Mouse (Mus musculus) liver, embryonic 16.5 days (tissue): ENCODE data around the gene Col4a2. TPM values are rescaled to one million over a fixed set of nuclear protein-coding genes. Genes with fewer than 3 reads are reported as not detected.

Experiments
- ATAC-seq: fragments of 200-750 bp; cut with Nextera tagmentation; 2 replicates; pipeline ENCODE4 v1.8.0; 2017; ENCODE audit warnings: low read depth, mild to moderate bottlenecking, moderate number of reproducible peaks, moderate library complexity
- H3K27ac ChIP-seq: fragments of 300-500 bp; sonication (generic); 2 replicates; pipeline ENCODE4 v1.5.1; 2014; ENCODE audit warnings: mild to moderate bottlenecking, low read length
- H3K27me3 ChIP-seq: fragments of 300-500 bp; sonication (generic); 2 replicates; pipeline ENCODE4 v1.6.1; 2014; ENCODE audit warnings: low read depth, low read length, mixed read lengths; ENCODE audit not compliant: control insufficient read depth, insufficient read depth
- H3K36me3 ChIP-seq: fragments of 300-500 bp; sonication (generic); 2 replicates; pipeline ENCODE4 v1.6.1; 2014; ENCODE audit warnings: mild to moderate bottlenecking; ENCODE audit not compliant: control insufficient read depth, insufficient read depth
- H3K4me1 ChIP-seq: fragments of 300-500 bp; sonication (generic); 2 replicates; pipeline ENCODE4 v1.6.1; 2014; ENCODE audit warnings: low read depth, low read length, mixed read lengths; ENCODE audit not compliant: control insufficient read depth
- H3K4me2 ChIP-seq: fragments of 300-500 bp; sonication (generic); 2 replicates; pipeline ENCODE4 v1.6.1; 2014; ENCODE audit warnings: low read depth, low read length, mixed read lengths
- H3K4me3 ChIP-seq: fragments of 300-500 bp; sonication (generic); 2 replicates; pipeline ENCODE4 v1.5.1; 2014; ENCODE audit warnings: low read depth, mild to moderate bottlenecking, low read length
- H3K9ac ChIP-seq: fragments of 300-500 bp; sonication (generic); 2 replicates; pipeline ENCODE4 v1.6.1; 2014; ENCODE audit warnings: low read depth, low read length
- H3K9me3 ChIP-seq: fragments of 300-500 bp; sonication (generic); replicated peaks from 2 replicates; pipeline ENCODE4 v1.6.1; 2016; ENCODE audit warnings: low read length; ENCODE audit not compliant: control insufficient read depth
- WGBS: fragments of 180-500 bp; shearing (Covaris S2); extraction: QIAGEN DNeasy Blood & Tissue Kit; methylation state at CpG from one replicate; pipeline ENCODE4 v1.1.7; 2014; ENCODE audit not compliant: insufficient replicate concordance; 5-methylcytosine and 5-hydroxymethylcytosine counted together
- polyA plus RNA-seq: library from polyadenylated mRNA; unstranded; fragments of >200 nt; fragmentation: Nextera tagmentation; extraction: Ambion mirVana; gene quantifications from 2 replicates; pipeline ENCODE4 v1.2.1, GENCODE M21; 2015

Col4a2 gene
- polyA plus RNA-seq, 1 experiment from 2014 or later, result 9.2 TPM

- Histone ChIP-seq H3K4me1 (no peaks in the 10 kb centered on the region; the same call in 1 of the 2 replicates), H3K9me3 (no peaks in the 10 kb centered on the region), H3K27me3 (no peaks in the 10 kb centered on the region), H3K4me3 (no peak overlapping the region), H3K9ac (no peak overlapping the region), H3K4me2 (no peak overlapping the region), H3K36me3 (no peaks in the 10 kb centered on the region), H3K27ac (no peak overlapping the region)
- WGBS, result 45% methylated on average over 4 of the region's 4 CpGs
- no peak for ATAC-seq
Observed at GRCm38 (mm10) chr8:11366741-11367140, 54.1 kb downstream of the Col4a2 start.

DNA sequence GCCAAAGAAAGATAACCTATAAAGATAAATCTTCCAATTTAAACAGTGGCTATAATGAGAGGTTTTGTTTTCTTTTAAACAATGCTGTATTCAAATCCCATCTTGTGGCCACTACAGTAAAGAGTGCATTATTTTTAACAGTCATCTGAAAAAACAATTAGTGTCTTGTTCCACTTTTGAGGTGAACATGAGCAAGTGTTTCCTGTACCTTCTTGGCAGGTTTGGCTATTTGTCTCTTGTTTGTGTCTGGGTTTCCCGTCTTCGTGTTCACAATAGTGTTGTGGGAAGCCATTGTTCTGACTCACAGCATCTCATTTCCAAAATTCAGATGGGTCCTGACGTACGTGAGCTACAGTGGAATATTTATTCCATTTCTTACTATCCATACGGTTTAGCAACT lies 55.1 kb downstream of the Col4a2 start:
- Histone ChIP-seq H3K9ac (no peak overlapping the region), H3K9me3 (no peaks in the 10 kb centered on the region), H3K4me3 (no peak overlapping the region), H3K27ac (no peak overlapping the region), H3K4me1 (no peaks in the 10 kb centered on the region; the same call in 1 of the 2 replicates), H3K4me2 (no peak overlapping the region), H3K27me3 (no peaks in the 10 kb centered on the region), H3K36me3 (no peaks in the 10 kb centered on the region)
- no peak for ATAC-seq
- 53% methylated on average over 5 of the region's 5 CpGs for WGBS

DNA sequence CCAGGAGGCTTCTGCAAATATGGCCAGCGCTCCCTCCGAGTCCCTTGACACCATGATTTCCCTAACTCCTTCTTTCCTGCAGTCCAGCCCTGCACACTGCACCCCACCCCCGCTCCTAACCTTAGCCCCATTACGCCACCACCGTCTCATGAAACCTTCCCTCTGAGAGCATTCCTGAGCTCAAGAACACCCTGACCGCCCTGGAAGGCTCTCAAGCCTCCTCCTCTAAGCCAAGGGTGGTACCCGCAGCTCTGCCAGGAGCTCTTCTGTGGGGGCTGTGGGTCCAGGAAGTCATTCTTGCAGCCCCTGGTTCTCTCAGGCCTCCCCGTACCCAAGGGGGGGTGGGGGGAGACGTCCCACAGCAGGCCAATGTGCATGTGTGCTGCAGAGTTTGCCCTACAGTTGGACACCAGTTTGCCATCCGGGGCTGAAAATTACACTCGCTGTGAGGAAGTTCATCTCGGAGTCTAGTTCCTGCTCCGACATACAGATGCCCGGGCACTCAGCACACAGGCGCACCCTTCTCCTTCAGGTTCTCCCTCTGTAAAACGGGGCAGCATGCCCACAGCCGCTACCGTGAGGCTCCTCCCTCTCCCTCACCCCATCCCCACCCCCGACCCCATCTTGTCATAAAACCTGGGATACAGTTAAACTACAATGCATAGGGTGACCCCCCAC lies 57.1 kb downstream of the Col4a2 start:
- ATAC-seq, result no peak
- WGBS, result 64% methylated on average over 19 of the region's 19 CpGs

GRCm38 (mm10) chr8:11371347-11371746 lies 58.7 kb downstream of the Col4a2 start:
- ATAC-seq, result no peak
- H3K4me3 ChIP-seq, result no peak overlapping the region
- H3K36me3 ChIP-seq, result no peaks in the 10 kb centered on the region
- no peak overlapping the region for H3K27ac ChIP-seq
- 56% methylated on average over 10 of the region's 10 CpGs for WGBS
- H3K27me3 ChIP-seq, result no peaks in the 10 kb centered on the region
- no peak overlapping the region for H3K4me2 ChIP-seq
- H3K4me1 ChIP-seq, result no peaks in the 10 kb centered on the region; the same call in 1 of the 2 replicates
- no peak overlapping the region for H3K9ac ChIP-seq
- no peaks in the 10 kb centered on the region for H3K9me3 ChIP-seq

More for the DNA sequence above, 57.1 kb downstream of the Col4a2 start:
- Histone ChIP-seq H3K4me1 (no peaks in the 10 kb centered on the region; the same call in 1 of the 2 replicates), H3K27ac (no peak overlapping the region), H3K9ac (no peak overlapping the region), H3K9me3 (no peaks in the 10 kb centered on the region), H3K4me3 (no peak overlapping the region), H3K4me2 (no peak overlapping the region), H3K27me3 (no peaks in the 10 kb centered on the region), H3K36me3 (no peaks in the 10 kb centered on the region)

DNA sequence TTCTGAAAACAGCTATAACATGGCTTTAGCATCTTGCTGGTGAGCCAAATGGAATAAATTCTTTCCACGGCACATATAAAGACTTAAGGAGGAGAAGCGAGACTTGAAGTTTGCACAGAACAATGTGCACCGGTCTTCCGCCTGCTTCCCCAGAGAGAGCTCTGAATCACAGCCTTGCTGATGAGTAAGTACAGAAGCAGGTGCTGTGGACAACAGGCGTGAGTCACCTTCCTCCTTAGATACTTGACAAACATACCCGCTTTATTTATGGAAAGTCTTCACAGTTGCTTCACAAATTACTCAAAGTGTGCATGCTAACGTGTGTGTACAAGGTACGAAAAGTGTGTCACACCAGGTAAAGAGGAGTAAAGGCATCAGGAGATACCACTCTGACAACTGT lies 59.5 kb downstream of the Col4a2 start:
- H3K9me3 ChIP-seq, result no peaks in the 10 kb centered on the region
- H3K4me3 ChIP-seq, result no peak overlapping the region
- H3K9ac ChIP-seq, result no peak overlapping the region
- WGBS, result 71% methylated on average over 8 of the region's 8 CpGs
- H3K4me2 ChIP-seq, result no peak overlapping the region
- no peak for ATAC-seq
- no peaks in the 10 kb centered on the region; the same call in 1 of the 2 replicates for H3K4me1 ChIP-seq
- no peak overlapping the region for H3K27ac ChIP-seq
- H3K27me3 ChIP-seq, result no peaks in the 10 kb centered on the region
- H3K36me3 ChIP-seq, result no peaks in the 10 kb centered on the region

DNA sequence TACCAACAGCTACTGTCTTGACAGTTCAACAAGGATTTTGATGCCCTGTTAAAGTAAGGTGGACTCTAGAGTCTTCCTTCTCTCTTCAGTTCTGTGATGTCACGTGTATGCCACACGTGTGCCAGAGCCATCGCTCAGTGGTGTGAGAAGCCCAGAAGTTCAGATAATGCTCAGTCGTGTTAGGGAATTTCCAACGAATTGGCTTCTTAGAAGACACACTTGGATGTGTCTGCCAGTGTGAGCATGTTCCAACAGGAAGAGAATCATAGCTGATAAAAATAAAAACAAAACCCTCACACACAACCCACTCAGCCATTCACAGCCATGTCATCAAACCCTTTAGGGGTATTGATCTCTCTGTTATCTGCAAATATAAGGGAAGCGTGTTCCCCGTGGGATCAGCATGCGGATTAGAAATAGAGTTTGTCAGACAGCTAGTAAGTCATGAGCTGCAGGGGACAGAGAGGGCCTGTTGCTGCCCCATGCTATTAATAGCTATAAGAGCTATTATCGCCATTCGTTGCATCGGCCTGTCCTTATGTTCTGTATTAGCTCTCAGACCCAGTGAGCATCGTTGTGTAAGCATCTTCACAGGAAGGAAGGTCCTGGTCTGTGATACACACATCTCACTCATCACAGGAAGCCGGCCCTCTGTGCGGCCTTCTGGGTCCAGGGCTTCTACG lies 61.2 kb downstream of the Col4a2 start:
- Histone ChIP-seq H3K4me3 (no peak overlapping the region), H3K9ac (no peak overlapping the region), H3K9me3 (no peaks in the 10 kb centered on the region), H3K4me1 (no peaks in the 10 kb centered on the region; the same call in 1 of the 2 replicates), H3K27me3 (no peaks in the 10 kb centered on the region), H3K36me3 (no peaks in the 10 kb centered on the region), H3K4me2 (no peak overlapping the region), H3K27ac (no peak overlapping the region)
- WGBS, result 62% methylated on average over 15 of the region's 15 CpGs
- ATAC-seq, result no peak

- no peak overlapping the region for H3K4me2 ChIP-seq
- no peak for ATAC-seq
- H3K4me1 ChIP-seq, result no peaks in the 10 kb centered on the region; the same call in 1 of the 2 replicates
- H3K27ac ChIP-seq, result no peak overlapping the region
- WGBS, result 54% methylated on average over 15 of the region's 15 CpGs
- no peaks in the 10 kb centered on the region for H3K9me3 ChIP-seq
- no peaks in the 10 kb centered on the region for H3K27me3 ChIP-seq
- H3K36me3 ChIP-seq, result no peaks in the 10 kb centered on the region
- H3K9ac ChIP-seq, result no peak overlapping the region
- no peak overlapping the region for H3K4me3 ChIP-seq
Observed at GRCm38 (mm10) chr8:11374326-11375076, 61.9 kb downstream of the Col4a2 start.

DNA sequence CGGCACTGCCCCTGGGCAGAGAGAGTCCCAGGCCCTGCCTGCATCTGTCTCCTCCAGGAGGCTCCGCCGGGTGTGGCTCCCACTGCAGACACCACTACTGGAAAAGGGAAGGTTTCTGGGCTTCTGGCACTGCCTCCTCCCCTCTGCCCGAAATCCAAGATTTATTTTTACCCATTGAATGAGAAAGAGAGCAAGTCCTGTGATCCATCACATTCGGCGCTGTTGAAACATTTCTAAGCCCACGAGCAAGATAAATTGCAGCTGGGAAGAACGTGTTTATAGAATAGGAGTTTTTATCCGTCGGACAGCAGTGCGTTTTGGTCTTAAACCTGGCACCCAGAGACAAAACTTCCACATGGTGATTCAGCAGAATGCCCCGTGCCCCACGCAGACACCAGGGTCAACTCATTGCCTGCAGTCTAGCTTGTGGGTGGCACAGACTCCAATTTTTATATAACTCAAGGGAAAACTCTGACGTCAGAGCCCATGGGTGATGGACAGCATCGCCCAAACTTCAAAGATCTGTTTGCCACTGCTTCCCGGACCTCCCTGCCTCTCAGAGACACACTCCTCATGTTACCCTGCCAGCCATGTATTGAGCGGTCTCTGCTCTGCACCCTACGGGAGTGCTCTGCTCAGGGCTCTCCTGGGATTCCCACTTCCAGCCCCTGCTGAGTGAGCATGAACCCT lies 63.3 kb downstream of the Col4a2 start:
- Histone ChIP-seq H3K9ac (no peak overlapping the region), H3K36me3 (no peaks in the 10 kb centered on the region), H3K27me3 (no peaks in the 10 kb centered on the region), H3K9me3 (no peaks in the 10 kb centered on the region), H3K4me1 (no peaks in the 10 kb centered on the region), H3K27ac (no peak overlapping the region), H3K4me2 (no peak overlapping the region), H3K4me3 (no peak overlapping the region)
- 63% methylated on average over 18 of the region's 18 CpGs for WGBS
- ATAC-seq, result no peak
